Mouse (Mus musculus): ENCODE data around the gene Hmgcl. TPM values are rescaled to one million over a fixed set of nuclear protein-coding genes. Genes with fewer than 3 reads are reported as not detected.

Gene Hmgcl
- polyA plus RNA-seq, 1 experiment from 2014 or later, result 232 TPM

DNA sequence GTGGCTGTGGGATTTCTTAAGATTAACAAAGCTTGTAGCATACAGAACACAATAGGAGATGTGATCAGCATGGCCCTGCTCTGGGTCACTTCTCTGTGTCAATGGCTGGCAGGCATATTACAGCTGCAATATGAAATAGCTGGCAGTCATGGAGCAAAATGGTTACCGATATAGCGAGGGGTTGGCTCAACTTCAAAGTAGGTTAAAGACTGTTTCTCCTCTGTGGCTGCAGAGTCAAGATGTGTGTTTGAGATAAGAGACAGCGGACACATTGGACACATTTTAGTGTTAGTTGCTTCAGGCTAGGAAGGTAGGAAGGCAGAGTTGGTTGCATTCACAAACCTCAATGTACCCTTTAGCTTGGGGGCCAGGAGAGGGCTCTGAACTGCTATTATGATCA is 39.6 kb upstream of the Hmgcl start:
- Histone ChIP-seq H3K4me1 (replicated peaks; ENCODE audit: control insufficient read depth, insufficient read depth, low read length) (no peaks in the 10 kb centered on the region), H3K4me2 (replicated peaks; ENCODE audit: low read depth) (no peak overlapping the region), H3K27me3 (replicated peaks; ENCODE audit: control insufficient read depth, insufficient read depth, low read length) (no peaks in the 10 kb centered on the region), H3K27ac (ENCODE audit: low read depth, low read length) (no peak overlapping the region), H3K9ac (ENCODE audit: low read depth, low read length) (no peak overlapping the region), H3K9me3 (ENCODE audit: control insufficient read depth) (no peaks in the 10 kb centered on the region), H3K4me3 (ENCODE audit: low read depth, low read length) (no peak overlapping the region), H3K36me3 (ENCODE audit: control insufficient read depth, insufficient read depth) (no peaks in the 10 kb centered on the region)
- 76% methylated on average over 3 of the region's 3 CpGs for WGBS
- no peak for TF ChIP-seq CTCF (IDR thresholded peaks at IDR 0.05; ENCODE audit: low read depth)
- ATAC-seq, result no peak

DNA sequence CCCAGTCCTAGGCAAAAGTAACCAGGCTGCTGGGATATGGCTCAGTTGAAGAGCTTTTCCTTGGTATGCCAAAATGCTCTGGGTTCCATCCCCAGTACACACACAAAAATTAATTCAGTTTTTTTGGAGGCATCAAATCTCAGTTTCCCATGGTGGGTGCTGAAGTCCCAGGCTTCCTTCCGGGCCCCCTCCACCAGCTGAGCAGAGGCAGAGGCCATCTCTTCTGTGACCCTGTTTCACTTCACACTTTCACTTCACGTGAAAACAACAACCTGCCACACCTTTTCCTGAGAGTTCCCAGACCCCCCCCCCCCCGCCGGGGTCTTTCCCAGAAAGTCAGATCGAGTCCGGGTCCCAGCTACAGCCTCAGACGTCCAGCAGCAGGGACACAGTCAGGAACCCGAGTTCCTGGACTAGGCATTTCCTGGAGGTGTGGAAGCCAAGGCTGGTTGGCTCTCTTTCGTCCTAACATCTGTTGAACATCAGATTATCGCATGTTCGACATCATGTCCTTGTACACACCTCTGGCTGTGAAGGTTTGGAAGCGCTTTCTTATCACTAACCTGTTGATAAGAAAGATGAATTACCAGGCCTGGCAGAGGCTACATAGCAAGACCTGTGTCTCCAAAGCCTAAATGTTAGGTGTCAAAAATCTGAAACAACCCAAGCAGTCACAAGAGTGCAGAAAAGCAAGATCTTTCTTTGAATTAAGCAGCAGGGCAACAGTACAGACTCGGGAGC is 36.8 kb upstream of the Hmgcl start:
- Histone ChIP-seq H3K27me3 (replicated peaks; ENCODE audit: control insufficient read depth, insufficient read depth, low read length) (no peaks in the 10 kb centered on the region), H3K27ac (ENCODE audit: low read depth, low read length) (no peak overlapping the region), H3K4me3 (ENCODE audit: low read depth, low read length) (no peak overlapping the region), H3K36me3 (ENCODE audit: control insufficient read depth, insufficient read depth) (no peaks in the 10 kb centered on the region), H3K9ac (ENCODE audit: low read depth, low read length) (no peak overlapping the region), H3K4me1 (replicated peaks; ENCODE audit: control insufficient read depth, insufficient read depth, low read length) (no peaks in the 10 kb centered on the region), H3K9me3 (ENCODE audit: control insufficient read depth) (no peaks in the 10 kb centered on the region), H3K4me2 (replicated peaks; ENCODE audit: low read depth) (no peak overlapping the region)
- no peak for ATAC-seq
- 32% methylated on average over 13 of the region's 13 CpGs for WGBS
- TF ChIP-seq CTCF (IDR thresholded peaks at IDR 0.05; ENCODE audit: low read depth), result no peak

DNA sequence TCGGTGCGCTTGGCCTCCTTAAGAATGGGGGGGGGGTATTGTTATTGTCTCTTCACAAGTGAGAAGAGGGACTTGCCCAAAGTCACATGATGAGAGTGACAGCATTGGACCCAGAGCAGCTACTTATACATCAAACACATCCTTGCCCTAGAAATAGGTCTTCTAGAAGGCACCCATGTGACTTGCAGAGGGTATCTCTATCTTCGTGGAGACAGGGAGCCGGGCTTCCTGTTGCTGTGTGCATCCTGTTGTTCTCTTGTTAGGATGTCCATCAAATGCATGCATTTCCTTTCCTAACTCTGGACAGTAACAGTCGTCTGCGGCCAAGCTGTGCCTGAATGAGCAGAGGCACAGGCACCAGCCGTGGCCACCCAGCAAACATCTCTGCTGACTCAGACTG is 34.7 kb upstream of the Hmgcl start:
- Histone ChIP-seq H3K36me3 (ENCODE audit: control insufficient read depth, insufficient read depth) (no peaks in the 10 kb centered on the region), H3K27me3 (replicated peaks; ENCODE audit: control insufficient read depth, insufficient read depth, low read length) (no peaks in the 10 kb centered on the region), H3K4me1 (replicated peaks; ENCODE audit: control insufficient read depth, insufficient read depth, low read length) (no peaks in the 10 kb centered on the region), H3K27ac (ENCODE audit: low read depth, low read length) (no peak overlapping the region), H3K9me3 (ENCODE audit: control insufficient read depth) (no peaks in the 10 kb centered on the region), H3K4me2 (replicated peaks; ENCODE audit: low read depth) (no peak overlapping the region), H3K9ac (ENCODE audit: low read depth, low read length) (no peak overlapping the region), H3K4me3 (ENCODE audit: low read depth, low read length) (no peak overlapping the region)
- no peak for ATAC-seq
- 75% methylated on average over 7 of the region's 7 CpGs for WGBS
- no peak for TF ChIP-seq CTCF (IDR thresholded peaks at IDR 0.05; ENCODE audit: low read depth)

DNA sequence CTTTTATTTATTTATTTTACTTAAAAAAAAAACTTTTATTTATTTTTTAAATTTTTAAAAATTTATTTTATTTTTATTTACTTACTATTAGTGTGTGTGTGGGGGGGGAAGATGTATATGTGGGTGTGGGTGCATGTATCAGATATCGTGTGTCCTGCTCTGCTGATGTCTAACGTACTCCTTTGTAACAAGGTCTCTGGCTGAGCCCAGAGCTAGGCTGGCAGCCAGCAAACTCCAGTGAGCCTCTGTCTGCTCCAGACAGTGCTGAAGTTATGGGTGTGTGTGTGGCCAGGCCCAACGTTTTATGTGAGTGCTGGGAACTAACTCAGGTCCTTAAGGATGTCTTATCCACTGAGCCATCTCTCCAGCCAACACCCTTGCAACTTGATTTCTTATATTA is 34.1 kb upstream of the Hmgcl start:
- Histone ChIP-seq H3K4me3 (ENCODE audit: low read depth, low read length) (no peak overlapping the region), H3K9ac (ENCODE audit: low read depth, low read length) (no peak overlapping the region), H3K9me3 (ENCODE audit: control insufficient read depth) (no peaks in the 10 kb centered on the region), H3K27ac (ENCODE audit: low read depth, low read length) (no peak overlapping the region), H3K36me3 (ENCODE audit: control insufficient read depth, insufficient read depth) (no peaks in the 10 kb centered on the region), H3K27me3 (replicated peaks; ENCODE audit: control insufficient read depth, insufficient read depth, low read length) (no peaks in the 10 kb centered on the region), H3K4me1 (replicated peaks; ENCODE audit: control insufficient read depth, insufficient read depth, low read length) (no peaks in the 10 kb centered on the region), H3K4me2 (replicated peaks; ENCODE audit: low read depth) (no peak overlapping the region)
- no peak for TF ChIP-seq CTCF (IDR thresholded peaks at IDR 0.05; ENCODE audit: low read depth)
- ATAC-seq, result no peak
- WGBS, result 55% methylated on average over 3 of the region's 3 CpGs

- ATAC-seq, result no peak
- Histone ChIP-seq H3K27me3 (replicated peaks; ENCODE audit: control insufficient read depth, insufficient read depth, low read length) (no peaks in the 10 kb centered on the region), H3K4me1 (replicated peaks; ENCODE audit: control insufficient read depth, insufficient read depth, low read length) (peaks cover 4% of the 10 kb centered on the region; the same call in 1 of the 2 replicates), H3K9ac (ENCODE audit: low read depth, low read length) (no peak overlapping the region), H3K4me2 (replicated peaks; ENCODE audit: low read depth) (no peak overlapping the region), H3K27ac (ENCODE audit: low read depth, low read length) (no peak overlapping the region), H3K4me3 (ENCODE audit: low read depth, low read length) (no peak overlapping the region), H3K9me3 (ENCODE audit: control insufficient read depth) (no peaks in the 10 kb centered on the region), H3K36me3 (ENCODE audit: control insufficient read depth, insufficient read depth) (no peaks in the 10 kb centered on the region)
- 24% methylated on average over 3 of the region's 3 CpGs for WGBS
- TF ChIP-seq CTCF (IDR thresholded peaks at IDR 0.05; ENCODE audit: low read depth), result no peak
Measured at GRCm38 (mm10) chr4:135912835-135913234, 33.4 kb upstream of the Hmgcl start.

DNA sequence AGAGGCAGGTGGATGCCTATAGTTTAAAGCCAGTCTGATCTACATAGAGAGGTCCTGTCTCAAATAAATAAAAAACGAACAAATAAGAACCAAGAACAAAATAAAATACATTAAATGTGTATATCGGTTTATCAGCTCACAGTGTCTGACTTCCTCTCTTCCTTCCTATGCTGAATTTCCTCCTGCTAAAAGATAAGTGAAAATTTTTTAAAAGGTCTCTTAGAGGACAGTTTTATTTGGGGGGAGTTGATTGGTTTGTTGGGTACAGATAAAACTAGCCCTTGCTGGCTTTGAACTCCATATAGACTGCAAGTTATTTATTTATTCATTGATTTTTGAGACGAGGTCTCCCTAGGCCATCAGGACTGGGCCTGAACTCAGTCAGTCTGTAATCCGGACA is 32.8 kb upstream of the Hmgcl start:
- WGBS, result 71% methylated on average over 4 of the region's 4 CpGs
- no peak for ATAC-seq
- no peaks in the 10 kb centered on the region for H3K9me3 ChIP-seq (ENCODE audit: control insufficient read depth)
- no peaks in the 10 kb centered on the region for H3K36me3 ChIP-seq (ENCODE audit: control insufficient read depth, insufficient read depth)
- no peak for TF ChIP-seq CTCF (IDR thresholded peaks at IDR 0.05; ENCODE audit: low read depth)
- H3K4me2 ChIP-seq (replicated peaks; ENCODE audit: low read depth), result no peak overlapping the region
- H3K27me3 ChIP-seq (replicated peaks; ENCODE audit: control insufficient read depth, insufficient read depth, low read length), result no peaks in the 10 kb centered on the region
- H3K9ac ChIP-seq (ENCODE audit: low read depth, low read length), result no peak overlapping the region
- no peak overlapping the region for H3K27ac ChIP-seq (ENCODE audit: low read depth, low read length)
- peaks cover 10% of the 10 kb centered on the region; the same call in 1 of the 2 replicates for H3K4me1 ChIP-seq (replicated peaks; ENCODE audit: control insufficient read depth, insufficient read depth, low read length)
- no peak overlapping the region for H3K4me3 ChIP-seq (ENCODE audit: low read depth, low read length)
